Mouse (Mus musculus) limb, embryonic 14.5 days (tissue): ENCODE data around the gene Cdh4. TPM values are rescaled to one million over a fixed set of nuclear protein-coding genes. Genes with fewer than 3 reads are reported as not detected.

Source experiments
- ATAC-seq: fragments of 200-750 bp; cut with Nextera tagmentation; 2 replicates; pipeline ENCODE4 v1.8.0; 2017; ENCODE audit warnings: low read depth, moderate number of reproducible peaks, moderate TSS enrichment; ENCODE audit not compliant: low FRiP score
- DNase-seq: peaks from one replicate; pipeline ENCODE4 v3.0.0-alpha.2; 2015; ENCODE audit warnings: low spot score
- H3K27ac ChIP-seq: fragments of 300-500 bp; sonication (generic); replicated peaks from 2 replicates; pipeline ENCODE4 v1.5.1; 2014; ENCODE audit warnings: low read depth, mild to moderate bottlenecking, low read length, moderate library complexity, mixed read lengths
- H3K27me3 ChIP-seq: fragments of 300-500 bp; sonication (generic); 2 replicates; pipeline ENCODE4 v1.6.1; 2014; ENCODE audit warnings: low read length, mixed read lengths; ENCODE audit not compliant: control insufficient read depth, insufficient read depth
- H3K36me3 ChIP-seq: fragments of 300-500 bp; sonication (generic); 2 replicates; pipeline ENCODE4 v1.6.1; 2014; ENCODE audit warnings: mild to moderate bottlenecking, low read length, moderate library complexity, mixed read lengths; ENCODE audit not compliant: control insufficient read depth, insufficient read depth
- H3K4me1 ChIP-seq: fragments of 300-500 bp; sonication (generic); 2 replicates; pipeline ENCODE4 v1.6.1; 2014; ENCODE audit warnings: antibody characterized with exemption, low read length, mixed read lengths; ENCODE audit not compliant: control insufficient read depth, insufficient read depth
- H3K4me2 ChIP-seq: fragments of 300-500 bp; sonication (generic); replicated peaks from 2 replicates; pipeline ENCODE4 v1.6.1; 2014; ENCODE audit warnings: low read depth, mild to moderate bottlenecking, low read length, moderate library complexity; ENCODE audit not compliant: severe bottlenecking
- H3K4me3 ChIP-seq: fragments of 300-500 bp; sonication (generic); replicated peaks from 2 replicates; pipeline ENCODE4 v1.5.1; 2014; ENCODE audit warnings: low read length
- H3K9ac ChIP-seq: fragments of 300-500 bp; sonication (generic); 2 replicates; pipeline ENCODE4 v1.6.1; 2014; ENCODE audit warnings: mild to moderate bottlenecking, low read depth, low read length, moderate library complexity; ENCODE audit not compliant: severe bottlenecking
- H3K9me3 ChIP-seq: fragments of 300-500 bp; sonication (generic); 2 replicates; pipeline ENCODE4 v1.6.1; 2016; ENCODE audit warnings: low read length; ENCODE audit not compliant: control insufficient read depth
- POLR2A ChIP-seq: fragments of 200-500 bp; IDR thresholded peaks from 2 replicates; pipeline ENCODE4 v1.8.0; 2012; ENCODE audit warnings: inconsistent platforms, mild to moderate bottlenecking, moderate library complexity, borderline replicate concordance; ENCODE audit not compliant: insufficient read depth, insufficient read length; ENCODE audit errors: extremely low read depth
- WGBS: fragments of 180-500 bp; shearing (Covaris S2); extraction: QIAGEN DNeasy Blood & Tissue Kit; methylation state at CpG from one replicate; pipeline ENCODE4 v1.1.7; 2014; 5-methylcytosine and 5-hydroxymethylcytosine counted together
- polyA plus RNA-seq, 2 experiments: library from polyadenylated mRNA; depleted of rRNA in 1 of 2; stranded (reverse) in 1 of 2; unstranded in 1 of 2; fragments of >200 nt; fragmentation: Nextera tagmentation in 1 of 2; extraction: Ambion mirVana in 1 of 2; gene quantifications; 2 replicates each; pipeline versions ENCODE4 v1.2.1 to v1.2.3; 2012 to 2014

Cdh4 gene
- polyA plus RNA-seq, 2 experiments = 7.5 to 9.0 TPM

GRCm38 (mm10) chr2:179600347-179600746, 158.1 kb downstream of the Cdh4 start:
- no peak overlapping the region for H3K9ac ChIP-seq
- H3K9me3 ChIP-seq = no peaks in the 10 kb centered on the region
- no peak for DNase-seq
- no peak overlapping the region for H3K27ac ChIP-seq
- H3K4me1 ChIP-seq = no peaks in the 10 kb centered on the region
- H3K36me3 ChIP-seq = no peaks in the 10 kb centered on the region
- H3K27me3 ChIP-seq = no peaks in the 10 kb centered on the region
- no peak for TF ChIP-seq POLR2A
- no peak overlapping the region for H3K4me2 ChIP-seq
- H3K4me3 ChIP-seq = no peak overlapping the region
- 77% methylated on average over 2 of the region's 2 CpGs for WGBS
- ATAC-seq = no peak

GRCm38 (mm10) chr2:179601167-179601566, 158.9 kb downstream of the Cdh4 start:
- ATAC-seq (no peak), DNase-seq (no peak)
- H3K27me3 ChIP-seq = no peaks in the 10 kb centered on the region
- 68% methylated on average over 9 of the region's 9 CpGs for WGBS
- no peaks in the 10 kb centered on the region for H3K4me1 ChIP-seq
- H3K4me2 ChIP-seq = no peak overlapping the region
- TF ChIP-seq POLR2A = no peak
- no peak overlapping the region for H3K9ac ChIP-seq
- H3K27ac ChIP-seq = no peak overlapping the region
- H3K9me3 ChIP-seq = no peaks in the 10 kb centered on the region
- H3K4me3 ChIP-seq = no peak overlapping the region
- no peaks in the 10 kb centered on the region for H3K36me3 ChIP-seq

GRCm38 (mm10) chr2:179604746-179605145, 162.5 kb downstream of the Cdh4 start:
- Histone ChIP-seq H3K9me3 (no peaks in the 10 kb centered on the region), H3K36me3 (no peaks in the 10 kb centered on the region), H3K27me3 (no peaks in the 10 kb centered on the region), H3K27ac (no peak overlapping the region), H3K4me3 (no peak overlapping the region), H3K9ac (no peak overlapping the region), H3K4me1 (peaks cover 4% of the 10 kb centered on the region; the same call in 1 of the 2 replicates), H3K4me2 (no peak overlapping the region)
- DNase-seq (no peak), ATAC-seq (no peak)
- 81% methylated on average over 3 of the region's 3 CpGs for WGBS
- no peak for TF ChIP-seq POLR2A

GRCm38 (mm10) chr2:179605255-179605654, 163.0 kb downstream of the Cdh4 start:
- H3K9me3 ChIP-seq = no peaks in the 10 kb centered on the region
- no peaks in the 10 kb centered on the region for H3K36me3 ChIP-seq
- ATAC-seq = no peak
- H3K9ac ChIP-seq = no peak overlapping the region
- no peak overlapping the region for H3K4me3 ChIP-seq
- H3K27me3 ChIP-seq = no peaks in the 10 kb centered on the region
- 85% methylated on average over 10 of the region's 10 CpGs for WGBS
- no peak overlapping the region for H3K27ac ChIP-seq
- DNase-seq = no peak
- H3K4me1 ChIP-seq = peaks cover 4% of the 10 kb centered on the region; the same call in 1 of the 2 replicates
- no peak overlapping the region for H3K4me2 ChIP-seq
- TF ChIP-seq POLR2A = no peak

- TF ChIP-seq POLR2A = no peak
- Histone ChIP-seq H3K4me2 (no peak overlapping the region), H3K9ac (no peak overlapping the region), H3K27me3 (no peaks in the 10 kb centered on the region), H3K9me3 (no peaks in the 10 kb centered on the region), H3K36me3 (no peaks in the 10 kb centered on the region), H3K27ac (no peak overlapping the region), H3K4me3 (no peak overlapping the region), H3K4me1 (peaks cover 4% of the 10 kb centered on the region; the same call in 1 of the 2 replicates)
- no peak for ATAC-seq
- no peak for DNase-seq
- WGBS = 72% methylated on average over 2 of the region's 2 CpGs
These were observed 164.1 kb downstream of the Cdh4 start for GRCm38 (mm10) chr2:179606341-179606740.

- no peak for TF ChIP-seq POLR2A
- no peak for ATAC-seq
- 57% methylated on average over 5 of the region's 5 CpGs for WGBS
- Histone ChIP-seq H3K9ac (no peak overlapping the region), H3K27ac (no peak overlapping the region), H3K4me3 (no peak overlapping the region), H3K27me3 (no peaks in the 10 kb centered on the region), H3K9me3 (no peaks in the 10 kb centered on the region), H3K4me1 (no peaks in the 10 kb centered on the region), H3K4me2 (no peak overlapping the region), H3K36me3 (no peaks in the 10 kb centered on the region)
- DNase-seq = peak; percentile 81
These were observed 173.7 kb downstream of the Cdh4 start for GRCm38 (mm10) chr2:179615906-179616305.
